Mouse (Mus musculus) heart, adult 2 months (tissue): ENCODE measurements around the gene Krt9. TPM values are rescaled to one million over a fixed set of nuclear protein-coding genes. Genes with fewer than 3 reads are reported as not detected.

Experiments used
- DNase-seq, 2 experiments: peaks; one replicate each; pipeline ENCODE4 v3.0.0; 2021
- H3K27ac ChIP-seq: fragments of 200-600 bp; 2 replicates; pipeline ENCODE4 v1.8.1; 2022
- H3K27me3 ChIP-seq: fragments of 200-500 bp; 2 replicates; pipeline ENCODE4 v1.6.1; 2012; ENCODE audit warnings: mild to moderate bottlenecking, low read length, inconsistent platforms, mixed read lengths; ENCODE audit not compliant: control insufficient read depth, insufficient read depth
- H3K36me3 ChIP-seq: fragments of 200-500 bp; 2 replicates; pipeline ENCODE4 v1.6.1; 2012; ENCODE audit warnings: low read length, inconsistent platforms; ENCODE audit not compliant: control insufficient read depth, insufficient read depth
- H3K4me1 ChIP-seq: fragments of 200-500 bp; 2 replicates; pipeline ENCODE4 v1.6.1; 2011; ENCODE audit warnings: low read length; ENCODE audit not compliant: control insufficient read depth, insufficient read depth
- H3K4me3 ChIP-seq: fragments of 200-600 bp; 2 replicates; pipeline ENCODE4 v1.8.1; 2022
- H3K79me2 ChIP-seq: fragments of 200-500 bp; replicated peaks from 2 replicates; pipeline ENCODE4 v1.6.1; 2012; ENCODE audit warnings: mild to moderate bottlenecking, inconsistent platforms, low read length, moderate library complexity, mixed read lengths; ENCODE audit not compliant: control insufficient read depth, insufficient read depth
- H3K9ac ChIP-seq: fragments of 200-500 bp; 2 replicates; pipeline ENCODE4 v1.6.1; 2012; ENCODE audit warnings: low read depth, mild to moderate bottlenecking, control low read depth, inconsistent platforms, low read length, mixed read lengths
- CTCF ChIP-seq: fragments of 200-600 bp; IDR thresholded peaks from 2 replicates; pipeline ENCODE4 v1.8.1; 2022; ENCODE audit warnings: antibody characterized with exemption, mild to moderate bottlenecking, moderate library complexity
- EP300 ChIP-seq: fragments of 200-500 bp; IDR thresholded peaks from 2 replicates; pipeline ENCODE4 v1.6.1; 2011; ENCODE audit warnings: low read depth, low read length, control low read depth; ENCODE audit not compliant: insufficient read depth
- POLR2A ChIP-seq: fragments of 200-500 bp; IDR thresholded peaks from 2 replicates; pipeline ENCODE4 v1.6.1; 2011; ENCODE audit warnings: mild to moderate bottlenecking, low read depth, low read length, control low read depth; ENCODE audit not compliant: insufficient read depth
- WGBS: fragments of 180-500 bp; shearing (Covaris S2); methylation state at CpG from one replicate; pipeline ENCODE4 v1.1.7; 2018; 5-methylcytosine and 5-hydroxymethylcytosine counted together
- intact Hi-C: fragments of 180-260 bp; cut with DNase I; formaldehyde crosslinking; loops from one replicate; pipeline ENCODE4 v1.15.1; 2025
- polyA plus RNA-seq: library from polyadenylated mRNA; depleted of rRNA; stranded (reverse); fragments of >200 nt; gene quantifications from 2 replicates; pipeline ENCODE4 v1.2.3, GENCODE M21; 2012
- total RNA-seq, 2 experiments: library from RNA; stranded (reverse); gene quantifications; 2 replicates each; pipeline ENCODE4 v1.2.3; 2021

Gene Krt9
- total and polyA plus RNA-seq, 3 experiments, result not detected

DNA sequence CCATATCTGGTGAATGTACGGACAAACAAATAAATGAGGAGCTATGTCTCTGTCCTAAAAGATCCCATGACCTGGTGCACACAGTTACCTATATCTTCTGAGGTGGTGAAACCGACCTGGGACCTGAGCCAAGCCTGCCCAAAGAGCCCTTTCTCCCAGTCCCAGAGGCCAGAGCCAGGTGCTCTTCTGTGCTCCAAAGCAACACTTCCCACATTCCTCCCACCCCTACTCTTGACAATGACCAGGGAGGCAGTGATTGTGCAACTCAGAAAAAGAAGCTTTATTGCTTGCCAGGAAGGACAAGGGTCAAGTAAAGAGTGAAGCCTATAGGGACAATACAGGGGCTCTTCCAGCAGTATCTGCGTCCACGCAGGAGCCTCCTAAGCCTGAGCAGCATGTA, 9.9 kb upstream of the Krt9 start:
- Histone ChIP-seq H3K4me3 (no peak overlapping the region), H3K79me2 (no peaks in the 10 kb centered on the region), H3K4me1 (no peaks in the 10 kb centered on the region), H3K36me3 (no peaks in the 10 kb centered on the region), H3K9ac (no peak overlapping the region), H3K27me3 (no peaks in the 10 kb centered on the region), H3K27ac (no peak overlapping the region)
- intact Hi-C loops, result no loop called here
- WGBS, result 74% methylated on average over 4 of the region's 4 CpGs
- TF ChIP-seq POLR2A (no peak), CTCF (no peak), EP300 (no peak)
- no peak for DNase-seq

DNA sequence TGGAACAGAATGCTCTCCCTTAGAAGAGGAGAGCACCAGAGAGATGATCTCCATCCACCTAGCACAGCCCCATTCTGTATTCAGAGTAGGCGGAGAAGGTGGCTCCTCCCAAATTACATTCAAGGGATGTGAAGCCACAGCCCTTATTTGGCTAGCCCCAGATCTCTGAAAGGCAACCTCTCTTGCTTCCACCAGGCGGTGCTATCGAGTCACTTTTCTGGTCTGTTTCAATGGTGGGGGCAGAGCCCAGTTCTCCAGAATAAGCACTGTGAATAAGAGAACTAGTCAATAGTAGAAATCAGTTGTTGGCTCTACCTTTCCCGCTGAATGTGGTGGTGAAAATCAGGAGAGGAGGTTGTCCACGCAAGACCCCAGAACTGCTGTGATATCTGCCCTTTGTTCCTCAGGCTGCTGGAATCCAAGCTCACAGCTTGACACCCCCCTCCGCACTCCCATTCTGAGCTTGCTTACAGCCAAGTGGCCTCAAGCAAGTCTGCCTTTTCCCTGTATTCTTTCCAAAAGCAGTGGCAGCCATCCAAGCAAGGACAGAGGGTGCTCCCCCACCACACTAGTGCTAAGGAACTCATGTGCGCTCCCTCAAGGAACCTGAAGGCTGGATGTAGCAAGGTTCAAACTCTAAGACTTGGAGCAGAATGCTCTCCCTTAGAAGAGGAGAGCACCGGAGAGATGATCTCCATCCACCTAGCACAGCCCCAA, 7.2 kb upstream of the Krt9 start:
- 41% methylated on average over 8 of the region's 8 CpGs for WGBS
- H3K36me3 ChIP-seq, result no peaks in the 10 kb centered on the region
- H3K4me3 ChIP-seq, result no peak overlapping the region
- H3K79me2 ChIP-seq, result no peaks in the 10 kb centered on the region
- H3K27me3 ChIP-seq, result no peaks in the 10 kb centered on the region
- DNase-seq, result no peak
- H3K4me1 ChIP-seq, result no peaks in the 10 kb centered on the region
- intact Hi-C loops, result no loop called here
- TF ChIP-seq POLR2A (no peak), EP300 (no peak), CTCF (peak; percentile 45)
- H3K9ac ChIP-seq, result no peak overlapping the region
- no peak overlapping the region for H3K27ac ChIP-seq

DNA sequence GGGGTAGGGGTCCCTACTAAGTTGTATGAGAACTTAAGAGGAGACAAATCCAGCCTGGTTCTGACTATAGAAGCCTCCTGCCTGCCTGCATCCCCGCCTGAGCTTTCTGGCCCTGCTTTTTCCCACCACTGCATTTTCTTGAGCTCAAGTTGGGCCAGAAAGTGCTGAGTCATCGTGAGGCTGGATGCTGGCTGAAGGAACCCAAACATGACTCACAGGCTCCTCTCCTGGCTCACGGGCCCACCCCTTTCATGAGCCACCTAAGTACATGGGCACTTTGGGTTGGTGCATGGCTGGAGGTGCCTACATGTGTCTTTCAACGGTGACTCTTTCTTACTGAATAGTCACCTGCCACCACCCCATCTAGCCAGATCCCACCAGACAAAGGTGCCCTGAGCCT, 5.6 kb upstream of the Krt9 start:
- no peak for DNase-seq
- Histone ChIP-seq H3K9ac (no peak overlapping the region), H3K27ac (no peak overlapping the region), H3K4me1 (no peaks in the 10 kb centered on the region), H3K79me2 (no peaks in the 10 kb centered on the region), H3K27me3 (no peaks in the 10 kb centered on the region), H3K4me3 (no peak overlapping the region), H3K36me3 (no peaks in the 10 kb centered on the region)
- WGBS, result 53% methylated on average over 4 of the region's 4 CpGs
- TF ChIP-seq POLR2A, result no peak
- TF ChIP-seq EP300, result no peak
- TF ChIP-seq CTCF, result no peak
- intact Hi-C loops, result no loop called here

DNA sequence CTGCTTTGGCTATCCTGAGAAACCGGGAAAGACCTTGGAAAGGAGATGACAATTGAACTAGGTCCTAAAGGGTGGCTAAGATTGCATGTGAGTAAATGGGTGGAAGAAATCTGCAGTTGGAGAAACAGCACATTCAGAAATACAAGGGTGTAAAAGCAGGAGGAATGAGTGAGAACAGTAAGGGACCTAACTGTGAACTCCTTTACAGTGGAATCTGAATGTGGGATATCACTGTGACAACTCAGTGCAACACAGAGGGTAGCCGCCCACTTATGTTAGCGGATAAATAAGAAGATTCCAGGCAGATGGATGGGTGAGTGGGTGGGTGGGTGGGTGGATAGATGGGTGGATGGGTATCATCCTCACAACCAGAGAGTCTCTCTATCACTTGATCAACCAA, 1.2 kb downstream of the Krt9 start:
- Histone ChIP-seq H3K79me2 (no peaks in the 10 kb centered on the region), H3K27me3 (no peaks in the 10 kb centered on the region; the same call in 1 of the 2 replicates), H3K36me3 (no peaks in the 10 kb centered on the region), H3K4me3 (no peak overlapping the region), H3K4me1 (no peaks in the 10 kb centered on the region), H3K9ac (no peak overlapping the region), H3K27ac (no peak overlapping the region)
- 87% methylated on average over 3 of the region's 3 CpGs for WGBS
- no peak for TF ChIP-seq POLR2A
- TF ChIP-seq CTCF, result no peak
- no peak for TF ChIP-seq EP300
- no peak for DNase-seq
- intact Hi-C loops, result no loop called here

DNA sequence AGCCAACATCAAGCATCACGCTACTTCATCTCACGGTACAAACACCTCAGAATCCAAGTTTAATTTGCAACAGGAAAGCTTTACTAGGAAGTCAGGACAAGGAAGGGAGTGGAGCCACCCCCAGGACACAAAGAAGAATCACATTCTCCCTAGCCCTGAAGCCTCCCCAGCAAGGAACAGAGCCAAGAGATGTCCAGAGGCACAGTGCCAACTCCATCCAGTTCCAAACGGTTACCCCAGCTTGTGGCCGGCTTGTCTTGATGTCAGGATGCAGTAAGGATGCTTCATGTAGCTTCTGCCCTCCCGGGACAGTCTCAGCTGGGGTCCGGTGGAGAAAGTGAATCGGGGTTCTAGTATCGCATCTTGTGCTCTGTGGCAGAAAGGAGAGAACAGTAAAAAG, 6.3 kb downstream of the Krt9 start:
- intact Hi-C loops, result no loop called here
- Histone ChIP-seq H3K27ac (no peak overlapping the region), H3K79me2 (no peaks in the 10 kb centered on the region), H3K27me3 (no peaks in the 10 kb centered on the region; the same call in 1 of the 2 replicates), H3K4me3 (no peak overlapping the region), H3K9ac (no peak overlapping the region), H3K4me1 (no peaks in the 10 kb centered on the region), H3K36me3 (no peaks in the 10 kb centered on the region)
- TF ChIP-seq EP300 (no peak), CTCF (no peak), POLR2A (no peak)
- 66% methylated on average over 8 of the region's 8 CpGs for WGBS
- DNase-seq, result no peak

DNA sequence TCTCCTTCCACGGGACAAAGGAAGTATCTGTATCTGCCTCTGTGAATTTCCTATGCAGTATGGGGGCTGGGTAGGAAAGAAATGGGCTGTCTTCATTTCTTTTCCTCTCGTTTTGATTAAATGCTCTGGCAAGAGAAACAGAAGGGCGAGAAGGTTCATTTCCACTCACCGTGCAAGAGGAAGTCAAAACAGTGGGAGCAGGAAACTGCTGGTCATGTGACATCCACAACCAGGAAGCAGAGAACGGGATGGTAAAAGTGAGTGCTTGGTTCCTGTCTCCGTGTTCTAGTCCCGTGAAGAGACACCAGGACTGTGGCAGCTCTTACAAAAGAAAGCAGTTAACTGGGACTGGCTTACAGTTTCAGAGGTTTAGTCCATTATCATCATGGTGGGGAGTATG, 11.3 kb downstream of the Krt9 start:
- H3K4me3 ChIP-seq, result no peak overlapping the region
- no peak overlapping the region for H3K27ac ChIP-seq
- H3K9ac ChIP-seq, result no peak overlapping the region
- no peaks in the 10 kb centered on the region for H3K36me3 ChIP-seq
- H3K4me1 ChIP-seq, result no peaks in the 10 kb centered on the region; the same call in 1 of the 2 replicates
- H3K27me3 ChIP-seq, result no peaks in the 10 kb centered on the region
- intact Hi-C loops, result no loop called here
- no peak for TF ChIP-seq EP300
- no peak for TF ChIP-seq POLR2A
- TF ChIP-seq CTCF, result no peak
- DNase-seq, result no peak
- 39% methylated on average over 7 of the region's 7 CpGs for WGBS
- no peaks in the 10 kb centered on the region for H3K79me2 ChIP-seq
